Mouse (Mus musculus): ENCODE results near the gene Gm49378. TPM values are rescaled to one million over a fixed set of nuclear protein-coding genes. Genes with fewer than 3 reads are reported as not detected.

Gm49378 gene
- polyA plus RNA-seq, 1 experiment, result 0.13 TPM

DNA sequence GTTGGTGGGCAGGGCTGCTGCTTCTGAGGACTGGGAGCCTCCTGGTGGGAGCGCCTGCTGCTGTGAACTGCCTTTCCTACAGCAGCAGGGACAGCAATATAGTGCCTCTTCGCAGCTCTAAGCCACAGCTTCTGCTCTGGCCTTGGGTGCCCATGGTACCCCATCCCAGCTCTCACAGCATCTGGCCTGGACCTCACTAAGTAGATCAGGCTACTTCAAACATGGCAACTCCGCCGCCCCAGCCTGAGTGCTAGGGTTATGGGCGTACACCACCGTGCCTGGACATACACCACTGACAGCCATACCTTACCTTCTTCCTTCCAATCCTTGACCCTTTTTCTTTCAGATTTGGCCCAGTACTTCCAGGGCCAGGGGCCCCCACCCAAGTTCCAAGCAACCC lies 29.4 kb downstream of the Gm49378 start:
- no peaks in the 10 kb centered on the region for H3K79me3 ChIP-seq (ENCODE audit: low read depth)
- H3ac ChIP-seq (ENCODE audit: control insufficient read depth, insufficient read length, low read depth), result no peak overlapping the region
- no peaks in the 10 kb centered on the region for H3K27me3 ChIP-seq (ENCODE audit: control insufficient read depth, insufficient read depth, insufficient read length)
- TF ChIP-seq MYOD1 (IDR thresholded peaks at IDR 0.05; ENCODE audit: control insufficient read depth, insufficient read length, low read depth) (no peak), FOSL1 (IDR thresholded peaks at IDR 0.05; ENCODE audit: insufficient read depth, low read length, poor library complexity, severe bottlenecking) (no peak), USF1 (IDR thresholded peaks at IDR 0.05; ENCODE audit: low read depth) (no peak), MAX (IDR thresholded peaks at IDR 0.05) (no peak), CTCF (IDR thresholded peaks at IDR 0.05; ENCODE audit: control insufficient read depth, insufficient read depth, insufficient read length) (no peak), MYOG (IDR thresholded peaks at IDR 0.05; ENCODE audit: control insufficient read depth, extremely low read depth, insufficient read length) (no peak)
- H3K36me3 ChIP-seq (ENCODE audit: control insufficient read depth, insufficient read depth), result peaks cover 42% of the 10 kb centered on the region
- H3K79me2 ChIP-seq (ENCODE audit: control insufficient read depth, insufficient read depth), result no peaks in the 10 kb centered on the region
- no peak overlapping the region for H3K4me3 ChIP-seq (ENCODE audit: insufficient read depth, poor library complexity, severe bottlenecking)

DNA sequence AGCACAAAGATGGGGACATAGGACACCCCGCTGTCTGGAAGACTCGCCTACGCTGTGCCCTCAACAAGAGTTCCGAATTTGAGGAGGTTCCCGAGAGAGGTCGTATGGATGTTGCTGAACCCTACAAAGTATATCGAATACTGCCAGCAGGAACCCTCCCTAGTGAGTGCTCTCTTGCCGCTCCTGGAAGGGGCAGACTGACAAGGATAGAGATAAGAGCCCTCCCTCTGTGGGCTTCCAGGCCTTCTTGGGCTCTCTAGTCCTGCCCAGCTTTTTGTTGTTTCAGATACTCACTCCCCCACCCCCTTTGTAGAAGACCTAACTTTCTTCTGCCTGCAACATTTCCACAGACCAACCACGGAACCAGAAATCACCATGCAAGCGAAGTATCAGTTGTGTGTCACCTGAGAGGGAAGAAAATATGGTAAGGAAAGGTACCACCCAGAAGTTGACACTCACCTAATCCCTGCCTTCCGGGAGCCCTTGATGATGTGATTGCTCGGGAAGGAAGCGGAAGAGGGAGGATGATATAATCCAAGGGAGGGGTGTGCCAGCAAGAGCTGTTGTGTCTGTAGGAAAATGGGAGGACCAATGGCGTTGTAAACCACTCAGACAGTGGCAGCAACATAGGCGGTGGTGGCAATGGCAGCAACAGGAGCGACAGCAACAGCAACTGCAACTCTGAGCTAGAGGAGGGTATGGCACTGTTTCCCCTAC lies 31.8 kb downstream of the Gm49378 start:
- H3K79me3 ChIP-seq (ENCODE audit: low read depth), result no peaks in the 10 kb centered on the region
- no peak overlapping the region for H3ac ChIP-seq (ENCODE audit: control insufficient read depth, insufficient read length, low read depth)
- H3K36me3 ChIP-seq (ENCODE audit: control insufficient read depth, insufficient read depth), result peaks cover 60% of the 10 kb centered on the region
- TF ChIP-seq USF1 (IDR thresholded peaks at IDR 0.05; ENCODE audit: low read depth) (no peak), CTCF (IDR thresholded peaks at IDR 0.05; ENCODE audit: control insufficient read depth, insufficient read depth, insufficient read length) (no peak), MYOD1 (IDR thresholded peaks at IDR 0.05; ENCODE audit: control insufficient read depth, insufficient read length, low read depth) (no peak), FOSL1 (IDR thresholded peaks at IDR 0.05; ENCODE audit: insufficient read depth, low read length, poor library complexity, severe bottlenecking) (no peak), CEBPB (IDR thresholded peaks at IDR 0.05; ENCODE audit: low read depth) (no peak), MAX (IDR thresholded peaks at IDR 0.05) (no peak), MYOG (IDR thresholded peaks at IDR 0.05; ENCODE audit: control insufficient read depth, extremely low read depth, insufficient read length) (no peak)
- H3K27me3 ChIP-seq (ENCODE audit: control insufficient read depth, insufficient read depth, insufficient read length), result no peaks in the 10 kb centered on the region
- no peaks in the 10 kb centered on the region for H3K79me2 ChIP-seq (ENCODE audit: control insufficient read depth, insufficient read depth)
- no peak overlapping the region for H3K4me3 ChIP-seq (ENCODE audit: insufficient read depth, poor library complexity, severe bottlenecking)

DNA sequence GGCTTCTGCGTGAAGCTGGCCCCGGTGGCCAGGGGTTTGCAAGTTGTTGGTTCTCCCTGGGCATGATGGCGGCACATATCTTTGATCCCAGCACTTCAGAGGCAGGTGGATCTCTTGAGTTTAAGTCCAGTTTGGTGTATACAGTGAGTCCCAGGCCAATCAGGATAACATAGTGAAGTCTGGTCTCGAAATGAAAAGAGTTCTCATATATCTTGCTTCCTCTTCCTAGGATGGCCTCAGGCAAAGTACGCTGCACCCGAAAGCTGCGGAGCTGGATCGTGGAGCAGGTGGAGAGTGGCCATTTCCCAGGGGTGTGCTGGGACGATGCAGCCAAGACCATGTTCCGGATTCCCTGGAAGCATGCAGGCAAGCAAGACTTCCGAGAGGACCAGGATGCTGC lies 32.9 kb downstream of the Gm49378 start:
- H3K27me3 ChIP-seq (ENCODE audit: control insufficient read depth, insufficient read depth, insufficient read length), result no peaks in the 10 kb centered on the region
- no peak overlapping the region for H3ac ChIP-seq (ENCODE audit: control insufficient read depth, insufficient read length, low read depth)
- H3K79me3 ChIP-seq (ENCODE audit: low read depth), result no peaks in the 10 kb centered on the region
- TF ChIP-seq FOSL1 (IDR thresholded peaks at IDR 0.05; ENCODE audit: insufficient read depth, low read length, poor library complexity, severe bottlenecking) (no peak), MYOG (IDR thresholded peaks at IDR 0.05; ENCODE audit: control insufficient read depth, extremely low read depth, insufficient read length) (no peak), CTCF (IDR thresholded peaks at IDR 0.05; ENCODE audit: control insufficient read depth, insufficient read depth, insufficient read length) (no peak), USF1 (IDR thresholded peaks at IDR 0.05; ENCODE audit: low read depth) (no peak), MYOD1 (IDR thresholded peaks at IDR 0.05; ENCODE audit: control insufficient read depth, insufficient read length, low read depth) (no peak), MAX (IDR thresholded peaks at IDR 0.05) (no peak), CEBPB (IDR thresholded peaks at IDR 0.05; ENCODE audit: low read depth) (no peak)
- H3K79me2 ChIP-seq (ENCODE audit: control insufficient read depth, insufficient read depth), result no peaks in the 10 kb centered on the region
- H3K36me3 ChIP-seq (ENCODE audit: control insufficient read depth, insufficient read depth), result peaks cover 70% of the 10 kb centered on the region
- H3K4me3 ChIP-seq (ENCODE audit: insufficient read depth, poor library complexity, severe bottlenecking), result no peak overlapping the region

DNA sequence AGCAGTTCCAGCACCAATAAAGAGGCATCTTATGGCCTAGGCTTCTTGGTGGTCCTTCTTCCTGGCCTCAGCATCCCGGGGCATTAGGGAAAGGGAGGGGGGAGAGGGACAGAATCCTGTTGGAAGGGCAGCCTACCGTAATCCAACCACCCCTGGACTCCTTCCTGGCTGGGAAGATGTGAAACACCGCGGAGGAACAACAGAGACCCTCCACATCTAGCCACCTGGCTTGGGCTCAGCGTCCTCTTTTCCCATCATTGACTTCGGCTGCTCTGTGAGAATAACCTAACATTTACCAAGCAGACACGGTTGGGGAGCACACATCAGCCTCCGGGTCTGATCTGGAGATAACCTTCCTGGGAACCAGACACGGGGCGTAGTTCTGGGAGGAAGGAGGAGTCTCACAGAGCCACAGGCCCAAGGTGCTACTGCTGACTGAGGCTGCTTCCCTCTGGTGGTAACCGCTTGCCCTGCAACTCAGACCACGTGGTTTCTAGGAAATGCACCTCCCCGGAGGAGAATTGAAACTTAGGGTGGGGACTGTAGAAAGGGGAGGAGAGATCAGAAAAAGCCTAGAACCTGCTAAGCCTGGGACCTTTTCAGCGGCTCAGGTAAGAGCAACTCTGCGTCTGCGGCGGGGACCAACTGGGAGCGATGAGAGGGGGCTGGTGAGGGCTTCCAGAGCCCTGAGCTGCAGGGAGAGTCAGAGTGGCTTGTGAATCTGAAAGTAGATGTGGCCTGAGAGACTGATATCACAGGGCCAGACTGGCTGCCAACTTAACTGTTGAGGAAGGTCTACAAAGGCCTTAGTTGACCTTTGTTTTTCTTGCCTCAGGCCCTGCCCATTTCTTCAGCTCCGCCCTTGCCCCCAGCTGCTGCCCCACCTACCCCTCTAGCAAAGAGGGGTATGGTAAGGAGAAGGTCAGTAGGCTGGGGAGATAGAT lies 33.8 kb downstream of the Gm49378 start:
- Histone ChIP-seq H3K36me3 (ENCODE audit: control insufficient read depth, insufficient read depth) (peaks cover 70% of the 10 kb centered on the region), H3K27me3 (ENCODE audit: control insufficient read depth, insufficient read depth, insufficient read length) (no peaks in the 10 kb centered on the region), H3K79me3 (ENCODE audit: low read depth) (no peaks in the 10 kb centered on the region)

DNA sequence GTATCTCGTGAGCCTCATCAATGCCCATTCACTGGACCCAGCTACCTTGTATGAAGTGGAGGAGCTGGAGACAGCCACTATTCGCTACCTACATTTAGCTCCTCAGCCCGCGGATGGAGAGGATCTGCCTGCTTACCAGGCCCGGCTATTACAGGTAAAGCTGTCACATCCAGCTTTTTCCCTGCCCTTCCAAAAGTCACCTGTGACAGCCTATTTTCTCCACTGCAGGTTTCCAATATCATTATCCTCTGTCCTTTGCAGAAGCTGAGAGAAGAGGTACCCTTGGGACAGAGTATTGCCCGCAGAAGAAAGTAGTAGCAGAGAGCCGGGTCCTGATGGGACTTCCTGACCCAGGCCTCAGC lies 34.4 kb downstream of the Gm49378 start, which contains the start of gene Irf9:
Irf9 (plus strand) TSS at position 301 of the 362 bp plus-strand sequence.
- Histone ChIP-seq H3K27me3 (ENCODE audit: control insufficient read depth, insufficient read depth, insufficient read length) (no peaks in the 10 kb centered on the region), H3K79me2 (ENCODE audit: control insufficient read depth, insufficient read depth) (no peaks in the 10 kb centered on the region), H3K36me3 (ENCODE audit: control insufficient read depth, insufficient read depth) (peaks cover 70% of the 10 kb centered on the region), H3K79me3 (ENCODE audit: low read depth) (no peaks in the 10 kb centered on the region), H3ac (ENCODE audit: control insufficient read depth, insufficient read length, low read depth) (no peak within 1 kb of the TSS), H3K4me3 (ENCODE audit: insufficient read depth, poor library complexity, severe bottlenecking) (no peak within 1 kb of the TSS)
- TF ChIP-seq CEBPB (IDR thresholded peaks at IDR 0.05; ENCODE audit: low read depth) (no peak), MAX (IDR thresholded peaks at IDR 0.05) (no peak), MYOG (IDR thresholded peaks at IDR 0.05; ENCODE audit: control insufficient read depth, extremely low read depth, insufficient read length) (no peak), FOSL1 (IDR thresholded peaks at IDR 0.05; ENCODE audit: insufficient read depth, low read length, poor library complexity, severe bottlenecking) (no peak), MYOD1 (IDR thresholded peaks at IDR 0.05; ENCODE audit: control insufficient read depth, insufficient read length, low read depth) (no peak), CTCF (IDR thresholded peaks at IDR 0.05; ENCODE audit: control insufficient read depth, insufficient read depth, insufficient read length) (no peak), USF1 (IDR thresholded peaks at IDR 0.05; ENCODE audit: low read depth) (no peak)

More for the DNA sequence above, 33.8 kb downstream of the Gm49378 start:
- Histone ChIP-seq H3ac (ENCODE audit: control insufficient read depth, insufficient read length, low read depth) (no peak overlapping the region), H3K4me3 (ENCODE audit: insufficient read depth, poor library complexity, severe bottlenecking) (no peak overlapping the region), H3K79me2 (ENCODE audit: control insufficient read depth, insufficient read depth) (no peaks in the 10 kb centered on the region)
- TF ChIP-seq MAX (IDR thresholded peaks at IDR 0.05) (peak; percentile 75), USF1 (IDR thresholded peaks at IDR 0.05; ENCODE audit: low read depth) (peak; percentile 89), CTCF (IDR thresholded peaks at IDR 0.05; ENCODE audit: control insufficient read depth, insufficient read depth, insufficient read length) (peak; percentile 61), MYOG (IDR thresholded peaks at IDR 0.05; ENCODE audit: control insufficient read depth, extremely low read depth, insufficient read length) (no peak)

All from C2C12 (cell line).